Mouse (Mus musculus): ENCODE measurements around the gene Scn4a.

GRCm38 (mm10) chr11:106374559-106374958 is 21.5 kb upstream of the Scn4a start:
- TF ChIP-seq CTCF (IDR thresholded peaks at IDR 0.05; ENCODE audit: low read depth) (no peak), EP300 (optimal IDR thresholded peaks at IDR 0.05) (no peak)
